ENCODE assay signal across 21 mouse cellular contexts in the genomic region with DNA sequence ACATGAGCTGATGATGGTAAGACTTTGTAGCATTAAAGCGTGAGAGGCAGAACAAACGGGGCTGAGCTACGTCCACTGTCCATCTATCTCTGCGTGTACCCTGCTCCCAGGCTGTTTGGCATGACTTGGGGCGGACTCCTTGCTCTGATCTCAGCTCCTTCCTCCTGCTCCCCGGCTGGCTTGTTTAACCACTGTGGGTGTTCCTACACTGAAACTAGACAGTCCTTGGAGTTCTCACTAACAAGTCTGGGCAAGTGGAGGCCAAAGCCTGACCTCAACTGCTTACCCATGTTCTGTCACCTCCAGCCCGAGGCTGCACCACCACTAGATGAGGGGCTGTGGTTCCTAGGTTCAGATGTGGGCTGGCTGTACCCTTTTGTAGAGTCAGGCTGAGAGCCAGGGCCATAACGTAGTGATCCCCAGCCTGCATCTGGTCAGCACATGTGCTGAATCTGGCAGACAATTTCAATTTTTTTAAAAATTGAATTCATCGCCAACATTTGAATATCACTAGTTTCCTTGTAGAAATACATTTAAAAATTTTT. TPM values are rescaled to one million over a fixed set of nuclear protein-coding genes. Genes with fewer than 3 reads are reported as not detected.
A peak's percentile ranks its signal among the peaks of the same experiment; 100 is the strongest.
DNase-seq lines count a peak whose midpoint lies in the region; ATAC-seq lines count a peak whose summit lies in the region.
"Had no signal": no experiment of that assay in that cellular context is flagged by ENCODE, and none has a peak within 500 bp of the region (broad histone marks: within the 10 kb centered on the region; RNA-seq: fewer than 3 reads in every experiment).

No protein-coding gene starts in this region.

- 0 out of 2 replicates have a peak, but pooled peaks cover 2% of the 10 kb centered on the region for H3K36me3 ChIP-seq in lung, embryonic 16.5 days (ENCODE audit: control insufficient read depth, insufficient read depth, low read length)
- H3K36me3 ChIP-seq in hindbrain, embryonic 16.5 days (ENCODE audit: control insufficient read depth, insufficient read depth, low read length), result no peaks in the 10 kb centered on the region
- no peaks in the 10 kb centered on the region for H3K36me3 ChIP-seq in kidney, embryonic 15.5 days
- H3K36me3 ChIP-seq: embryonic facial prominence, embryonic 12.5 days; liver, embryonic 15.5 days; neural tube, embryonic 15.5 days had no signal

- DNase-seq in gastrocnemius, postnatal 14 days, result peak; percentile 12
- DNase-seq in gastrocnemius, postnatal 36 days, result no peak
- no peak for DNase-seq in lung, postnatal 36 days
- DNase-seq in lung, postnatal 10 days, result peak; percentile 34
- no peak for DNase-seq in retina, embryonic 14.5 days (ENCODE audit: low spot score)
- DNase-seq: forebrain, postnatal 0 days; kidney, postnatal 10 days; right cerebral cortex, adult 18-20 months; thymus, adult 18-20 months had no signal

- H3K27me3 ChIP-seq in lung, embryonic 16.5 days (ENCODE audit: control insufficient read depth, insufficient read depth, low read depth, low read length), result no peaks in the 10 kb centered on the region
- H3K27me3 ChIP-seq in hindbrain, embryonic 16.5 days (replicated peaks; ENCODE audit: control insufficient read depth, insufficient read depth, low read length), result no peaks in the 10 kb centered on the region
- H3K27me3 ChIP-seq in kidney, embryonic 15.5 days, result no peaks in the 10 kb centered on the region
- H3K27me3 ChIP-seq: embryonic facial prominence, embryonic 12.5 days; neural tube, embryonic 15.5 days had no signal

- no peak overlapping the region for H3K4me2 ChIP-seq in lung, embryonic 16.5 days (ENCODE audit: low read depth, low read length)
- H3K4me2 ChIP-seq in hindbrain, embryonic 16.5 days (ENCODE audit: low read length), result no peak overlapping the region
- no peak overlapping the region for H3K4me2 ChIP-seq in kidney, embryonic 15.5 days
- H3K4me2 ChIP-seq: embryonic facial prominence, embryonic 12.5 days; liver, embryonic 15.5 days; neural tube, embryonic 15.5 days had no signal

- H3K9me3 ChIP-seq in lung, embryonic 16.5 days (ENCODE audit: control insufficient read depth, low read length), result no peaks in the 10 kb centered on the region
- H3K9me3 ChIP-seq in hindbrain, embryonic 16.5 days (ENCODE audit: control insufficient read depth, low read length), result no peaks in the 10 kb centered on the region
- no peaks in the 10 kb centered on the region for H3K9me3 ChIP-seq in kidney, embryonic 15.5 days (replicated peaks)
- H3K9me3 ChIP-seq: liver, embryonic 15.5 days; neural tube, embryonic 15.5 days had no signal

- no peak overlapping the region for H3K4me3 ChIP-seq in lung, embryonic 16.5 days (ENCODE audit: low read length)
- H3K4me3 ChIP-seq in hindbrain, embryonic 16.5 days (ENCODE audit: low read length), result no peak overlapping the region
- no peak overlapping the region for H3K4me3 ChIP-seq in kidney, embryonic 15.5 days (replicated peaks)
- H3K4me3 ChIP-seq: embryonic facial prominence, embryonic 12.5 days; liver, embryonic 15.5 days; neural tube, embryonic 15.5 days had no signal

- peaks cover 38% of the 10 kb centered on the region for H3K4me1 ChIP-seq in lung, embryonic 16.5 days (replicated peaks; ENCODE audit: control insufficient read depth, insufficient read depth, low read length)
- H3K4me1 ChIP-seq in hindbrain, embryonic 16.5 days (ENCODE audit: control insufficient read depth, insufficient read depth, low read depth, low read length), result no peaks in the 10 kb centered on the region
- no peaks in the 10 kb centered on the region for H3K4me1 ChIP-seq in kidney, embryonic 15.5 days
- H3K4me1 ChIP-seq: embryonic facial prominence, embryonic 12.5 days; neural tube, embryonic 15.5 days had no signal

- intact Hi-C loops in gastrocnemius, postnatal 14 days (cut with DNase I; ENCODE audit: low total_unique reads), result no loop called here
- intact Hi-C loops in gastrocnemius, postnatal 36 days (cut with DNase I), result no loop called here

- H3K27ac ChIP-seq in lung, embryonic 16.5 days (ENCODE audit: low read length), result peak overlapping the region; percentile 15; the same call in 1 of the 2 replicates
- no peak overlapping the region for H3K27ac ChIP-seq in hindbrain, embryonic 16.5 days (ENCODE audit: low read depth, low read length)
- H3K27ac ChIP-seq in kidney, embryonic 15.5 days, result no peak overlapping the region
- H3K27ac ChIP-seq: embryonic facial prominence, embryonic 12.5 days; liver, embryonic 15.5 days; neural tube, embryonic 15.5 days had no signal

- no peak overlapping the region for H3K9ac ChIP-seq in lung, embryonic 16.5 days (ENCODE audit: low read length)
- no peak overlapping the region for H3K9ac ChIP-seq in hindbrain, embryonic 16.5 days (ENCODE audit: low read depth, low read length)
- no peak overlapping the region for H3K9ac ChIP-seq in kidney, embryonic 15.5 days
- H3K9ac ChIP-seq: embryonic facial prominence, embryonic 12.5 days; forebrain, postnatal 0 days; liver, embryonic 15.5 days; neural tube, embryonic 15.5 days had no signal

- no peak for ATAC-seq in lung, embryonic 16.5 days (ENCODE audit: low read depth)
- no peak for ATAC-seq in hindbrain, embryonic 16.5 days
- no peak for ATAC-seq in kidney, embryonic 15.5 days (replicated peaks; ENCODE audit: low FRiP score)
- ATAC-seq: forebrain, postnatal 0 days; inflammation-experienced regulatory T-cells, adult 6 months had no signal

- WGBS in lung, embryonic 16.5 days, result 41% methylated on average over 9 of the region's 9 CpGs
- 87% methylated on average over 9 of the region's 9 CpGs for WGBS in hindbrain, embryonic 16.5 days
- 70% methylated on average over 9 of the region's 9 CpGs for WGBS in kidney, embryonic 15.5 days

RNA-seq across cellular contexts. Expression of gene Mprip, which starts 25.8 kb away (rescaled TPM):
- total RNA-seq in gastrocnemius, postnatal 14 days (2021), result 100 to 1,000 TPM in 1 of 2 experiments, 10 to 100 TPM in 1; 94.7 to 120 TPM
- total RNA-seq in gastrocnemius, postnatal 36 days (2021), result 10 to 100 TPM; 65.7 to 76.2 TPM
- 52.9 and 59.0 TPM in 2 replicates for polyA plus RNA-seq in lung, embryonic 16.5 days (2015; fragmentation: Nextera tagmentation; extraction: Ambion mirVana)
- 34.8 and 38.9 TPM in 2 replicates for polyA plus RNA-seq in hindbrain, embryonic 16.5 days (2015; fragmentation: Nextera tagmentation; extraction: Ambion mirVana)
- 46.7 and 51.3 TPM in 2 replicates for polyA plus RNA-seq in kidney, embryonic 15.5 days (2015; fragmentation: Nextera tagmentation; extraction: Ambion mirVana)

RNA-seq across cellular contexts. Expression of gene Olfr223, which starts 42.2 kb away (rescaled TPM):
- total RNA-seq in gastrocnemius, postnatal 14 days (2021), result not detected
- total RNA-seq in gastrocnemius, postnatal 36 days (2021), result not detected
- not detected in 2 replicates for polyA plus RNA-seq in lung, embryonic 16.5 days (2015; fragmentation: Nextera tagmentation; extraction: Ambion mirVana)
- polyA plus RNA-seq in hindbrain, embryonic 16.5 days (2015; fragmentation: Nextera tagmentation; extraction: Ambion mirVana), result not detected in 2 replicates
- not detected in 2 replicates for polyA plus RNA-seq in kidney, embryonic 15.5 days (2015; fragmentation: Nextera tagmentation; extraction: Ambion mirVana)
- total RNA-seq: adrenal gland, postnatal 14 days; forebrain, postnatal 0 days; granulocyte monocyte progenitor cell, adult 5-6 weeks; heart, postnatal 36 days; left cerebral cortex, postnatal 25 days; monocyte, adult 5-6 weeks had no signal
- polyA plus RNA-seq: embryonic facial prominence, embryonic 12.5 days; forebrain, postnatal 0 days; inflammation-experienced regulatory T-cells, adult 6 months; liver, embryonic 15.5 days; neural tube, embryonic 15.5 days had no signal

RNA-seq across cellular contexts. Expression of gene Olfr222, which starts 59.3 kb away (rescaled TPM):
- total RNA-seq in gastrocnemius, postnatal 14 days (2021), result not detected
- not detected for total RNA-seq in gastrocnemius, postnatal 36 days (2021)
- not detected in 2 replicates for polyA plus RNA-seq in lung, embryonic 16.5 days (2015; fragmentation: Nextera tagmentation; extraction: Ambion mirVana)
- not detected in 2 replicates for polyA plus RNA-seq in hindbrain, embryonic 16.5 days (2015; fragmentation: Nextera tagmentation; extraction: Ambion mirVana)
- polyA plus RNA-seq in kidney, embryonic 15.5 days (2015; fragmentation: Nextera tagmentation; extraction: Ambion mirVana), result not detected in 2 replicates
- total RNA-seq: adrenal gland, postnatal 14 days; forebrain, postnatal 0 days; granulocyte monocyte progenitor cell, adult 5-6 weeks; heart, postnatal 36 days; left cerebral cortex, postnatal 25 days; monocyte, adult 5-6 weeks had no signal
- polyA plus RNA-seq: forebrain, postnatal 0 days; inflammation-experienced regulatory T-cells, adult 6 months; liver, embryonic 15.5 days; neural tube, embryonic 15.5 days had no signal

Comparison
In these comparisons a context has a peak if more than half of its experiments do, and no peak if none do; other contexts are left out.
1. DNase-seq: peak in gastrocnemius, postnatal 14 days (single experiment) and lung, postnatal 10 days (single experiment); none in gastrocnemius, postnatal 36 days (0 of 2), lung, postnatal 36 days (single experiment) and retina, embryonic 14.5 days (single experiment).